Mouse (Mus musculus) forebrain, embryonic 16.5 days (tissue): Measurements from ENCODE around the gene Sart1. TPM values are rescaled to one million over a fixed set of nuclear protein-coding genes. Genes with fewer than 3 reads are reported as not detected.

Source experiments
- ATAC-seq: fragments of 200-750 bp; cut with Nextera tagmentation; 2 replicates; pipeline ENCODE4 v1.8.0; 2017; ENCODE audit warnings: mild to moderate bottlenecking, moderate library complexity
- H3K27ac ChIP-seq: fragments of 300-500 bp; sonication (generic); 2 replicates; pipeline ENCODE4 v1.5.1; 2014; ENCODE audit warnings: low read length, control low read depth
- H3K27me3 ChIP-seq: fragments of 300-500 bp; sonication (generic); replicated peaks from 2 replicates; pipeline ENCODE4 v1.6.1; 2014; ENCODE audit warnings: low read length; ENCODE audit not compliant: control insufficient read depth, insufficient read depth
- H3K36me3 ChIP-seq: fragments of 300-500 bp; sonication (generic); 2 replicates; pipeline ENCODE4 v1.6.1; 2014; ENCODE audit not compliant: control insufficient read depth, insufficient read depth
- H3K4me1 ChIP-seq: fragments of 300-500 bp; sonication (generic); replicated peaks from 2 replicates; pipeline ENCODE4 v1.6.1; 2014; ENCODE audit warnings: low read length; ENCODE audit not compliant: control insufficient read depth, insufficient read depth
- H3K4me2 ChIP-seq: fragments of 300-500 bp; sonication (generic); 2 replicates; pipeline ENCODE4 v1.6.1; 2014; ENCODE audit warnings: mild to moderate bottlenecking, low read length, control low read depth
- H3K4me3 ChIP-seq: fragments of 300-500 bp; sonication (generic); replicated peaks from 2 replicates; pipeline ENCODE4 v1.5.1; 2014; ENCODE audit warnings: mild to moderate bottlenecking, low read length, control low read depth
- H3K9ac ChIP-seq: fragments of 300-500 bp; sonication (generic); replicated peaks from 2 replicates; pipeline ENCODE4 v1.6.1; 2014; ENCODE audit warnings: low read depth, low read length, control low read depth
- H3K9me3 ChIP-seq: fragments of 300-500 bp; sonication (generic); 2 replicates; pipeline ENCODE4 v1.6.1; 2016; ENCODE audit warnings: low read length; ENCODE audit not compliant: control insufficient read depth
- WGBS: fragments of 180-500 bp; shearing (Covaris S2); extraction: QIAGEN DNeasy Blood & Tissue Kit; methylation state at CpG from one replicate; pipeline ENCODE4 v1.1.7; 2014; 5-methylcytosine and 5-hydroxymethylcytosine counted together
- polyA plus RNA-seq: library from polyadenylated mRNA; unstranded; fragments of >200 nt; fragmentation: Nextera tagmentation; extraction: Ambion mirVana; gene quantifications from 2 replicates; pipeline ENCODE4 v1.2.1, GENCODE M21; 2015

Gene Sart1
- polyA plus RNA-seq, 1 experiment from 2014 or later = 75.1 TPM

DNA sequence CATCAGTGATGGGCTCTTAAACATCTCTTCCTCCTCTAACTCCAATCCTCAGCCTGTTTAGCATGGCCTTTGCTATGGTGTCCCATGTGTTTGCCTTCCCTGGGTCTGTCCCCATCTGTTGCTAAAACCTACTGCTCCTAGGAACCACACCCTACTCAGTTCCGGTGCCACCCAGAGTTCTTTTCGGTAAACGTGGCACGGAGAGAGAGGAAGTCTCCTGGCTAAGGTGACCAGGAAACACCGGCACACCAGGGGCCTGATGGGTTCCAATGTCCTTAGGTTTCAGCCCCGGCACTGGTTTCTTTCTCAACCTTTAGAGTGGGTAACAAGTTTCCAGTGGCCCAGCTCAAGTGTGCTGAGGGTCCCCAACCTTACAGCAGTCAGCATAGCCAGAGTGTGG, 32.1 kb upstream of the Sart1 start:
- H3K4me3 ChIP-seq = no peak overlapping the region
- no peaks in the 10 kb centered on the region for H3K27me3 ChIP-seq
- H3K4me1 ChIP-seq = peaks cover 23% of the 10 kb centered on the region
- WGBS = 92% methylated on average over 6 of the region's 6 CpGs
- H3K9ac ChIP-seq = no peak overlapping the region
- no peak overlapping the region for H3K27ac ChIP-seq
- H3K9me3 ChIP-seq = no peaks in the 10 kb centered on the region
- H3K4me2 ChIP-seq = no peak overlapping the region
- ATAC-seq = no peak
- H3K36me3 ChIP-seq = 0 out of 2 replicates have a peak, but pooled peaks cover 7% of the 10 kb centered on the region

DNA sequence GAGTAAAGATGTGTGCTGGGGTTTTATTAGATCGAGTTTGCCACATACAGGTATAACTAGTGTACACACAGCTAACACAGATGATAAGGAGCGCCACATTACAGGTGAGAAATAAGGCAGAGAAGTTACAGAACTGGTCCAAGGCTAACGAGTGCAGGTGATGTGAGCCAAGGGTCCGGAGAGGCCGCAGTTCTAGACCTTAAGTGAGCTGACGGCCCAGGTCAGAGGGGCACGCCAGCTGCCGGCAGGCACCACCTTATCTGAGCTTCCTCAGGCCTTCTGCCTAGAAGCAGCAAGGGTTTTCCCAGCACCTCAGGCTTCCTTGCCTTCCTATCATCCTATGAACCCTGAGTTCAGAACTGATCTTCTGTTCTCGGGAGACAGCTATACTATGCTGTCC, 31.1 kb upstream of the Sart1 start:
- H3K27me3 ChIP-seq = no peaks in the 10 kb centered on the region
- no peak overlapping the region for H3K4me2 ChIP-seq
- H3K4me1 ChIP-seq = peaks cover 22% of the 10 kb centered on the region
- H3K36me3 ChIP-seq = 0 out of 2 replicates have a peak, but pooled peaks cover 7% of the 10 kb centered on the region
- no peak overlapping the region for H3K27ac ChIP-seq
- H3K9ac ChIP-seq = no peak overlapping the region
- 95% methylated on average over 9 of the region's 9 CpGs for WGBS
- ATAC-seq = no peak
- H3K4me3 ChIP-seq = no peak overlapping the region
- H3K9me3 ChIP-seq = no peaks in the 10 kb centered on the region

GRCm38 (mm10) chr19:5418750-5419466, 30.4 kb upstream of the Sart1 start:
- Histone ChIP-seq H3K4me3 (no peak overlapping the region), H3K4me1 (peaks cover 20% of the 10 kb centered on the region), H3K27me3 (no peaks in the 10 kb centered on the region), H3K9ac (no peak overlapping the region), H3K27ac (no peak overlapping the region), H3K36me3 (0 out of 2 replicates have a peak, but pooled peaks cover 7% of the 10 kb centered on the region), H3K4me2 (no peak overlapping the region), H3K9me3 (no peaks in the 10 kb centered on the region)
- ATAC-seq = no peak
- WGBS = 94% methylated on average over 8 of the region's 8 CpGs

DNA sequence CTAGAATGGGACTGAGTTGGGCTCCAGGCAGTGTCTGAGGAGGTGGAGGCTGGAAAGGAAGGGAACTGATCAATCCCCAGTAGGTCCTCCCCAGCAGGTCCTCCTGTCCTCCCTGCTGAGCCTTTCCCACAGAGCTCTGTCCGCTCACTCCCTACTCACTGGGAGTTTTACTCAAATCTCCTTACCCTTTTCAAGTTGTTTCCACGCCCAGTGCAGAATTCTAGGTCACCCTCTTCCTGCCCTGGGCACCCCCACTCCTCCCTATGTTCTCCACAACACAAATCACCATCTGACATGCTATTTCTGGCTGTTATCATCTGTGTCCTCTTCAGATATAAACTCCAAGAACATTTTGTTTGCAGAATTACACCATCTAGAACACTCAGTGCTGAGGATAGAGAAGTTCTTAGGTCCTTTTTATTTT, 26.0 kb upstream of the Sart1 start:
- Histone ChIP-seq H3K4me1 (no peaks in the 10 kb centered on the region), H3K36me3 (no peaks in the 10 kb centered on the region), H3K27ac (no peak overlapping the region), H3K9ac (no peak overlapping the region), H3K9me3 (no peaks in the 10 kb centered on the region), H3K4me3 (no peak overlapping the region), H3K4me2 (no peak overlapping the region), H3K27me3 (no peaks in the 10 kb centered on the region)
- ATAC-seq = no peak
- WGBS = 75% methylated on average over 2 of the region's 2 CpGs

DNA sequence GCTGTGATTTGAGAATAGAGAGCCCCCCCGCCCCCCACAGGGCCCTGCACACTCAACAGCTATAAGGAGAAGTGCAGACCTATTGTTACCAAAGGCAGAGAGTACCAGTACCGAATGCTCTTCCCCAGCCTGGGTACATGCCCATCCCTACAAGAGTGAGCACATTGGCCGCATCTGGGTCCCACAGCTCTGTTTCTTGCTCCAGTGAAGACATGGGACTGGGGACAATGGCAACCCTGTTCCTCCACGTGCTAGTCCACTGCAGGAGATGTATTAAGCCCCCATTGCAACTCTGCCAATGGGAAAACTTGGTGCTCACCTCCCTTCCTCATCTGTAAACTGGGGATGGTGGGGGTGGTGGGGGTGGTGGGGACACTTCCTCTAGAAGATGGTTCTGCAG, 25.3 kb upstream of the Sart1 start:
- Histone ChIP-seq H3K27me3 (no peaks in the 10 kb centered on the region), H3K9me3 (no peaks in the 10 kb centered on the region), H3K4me3 (no peak overlapping the region), H3K4me2 (no peak overlapping the region), H3K9ac (no peak overlapping the region), H3K36me3 (no peaks in the 10 kb centered on the region), H3K4me1 (no peaks in the 10 kb centered on the region; the same call in 1 of the 2 replicates), H3K27ac (no peak overlapping the region)
- ATAC-seq = no peak
- 72% methylated on average over 4 of the region's 4 CpGs for WGBS

- Histone ChIP-seq H3K4me3 (no peak overlapping the region), H3K4me1 (peaks cover 9% of the 10 kb centered on the region; the same call in 1 of the 2 replicates), H3K4me2 (no peak overlapping the region), H3K27ac (no peak overlapping the region), H3K36me3 (no peaks in the 10 kb centered on the region), H3K9me3 (no peaks in the 10 kb centered on the region), H3K9ac (no peak overlapping the region), H3K27me3 (no peaks in the 10 kb centered on the region)
- ATAC-seq = no peak
- WGBS = 70% methylated on average over 5 of the region's 5 CpGs
Measured at GRCm38 (mm10) chr19:5411961-5412360, 23.5 kb upstream of the Sart1 start.

DNA sequence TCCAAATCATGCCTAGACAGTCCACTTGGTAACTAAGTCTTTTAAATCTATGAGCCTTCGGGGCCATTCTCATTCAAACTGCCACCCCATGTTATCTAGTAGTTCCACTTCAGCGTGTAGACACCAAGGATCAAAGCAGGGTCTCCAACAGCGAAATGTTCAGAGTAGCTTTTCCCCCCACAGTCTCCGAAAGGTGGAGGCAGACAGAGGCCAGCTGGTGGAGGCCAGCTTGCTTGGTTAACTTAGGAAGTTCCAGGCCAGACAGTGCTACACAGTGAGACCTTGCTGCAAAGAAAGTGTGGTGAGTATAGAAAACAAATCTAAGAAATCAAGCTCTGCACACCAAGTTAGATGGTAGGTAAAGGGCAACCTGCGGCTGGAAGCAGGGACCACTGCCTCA, 22.1 kb upstream of the Sart1 start:
- no peaks in the 10 kb centered on the region for H3K36me3 ChIP-seq
- no peak overlapping the region for H3K27ac ChIP-seq
- no peak for ATAC-seq
- WGBS = 94% methylated on average over 5 of the region's 5 CpGs
- no peak overlapping the region for H3K9ac ChIP-seq
- H3K27me3 ChIP-seq = no peaks in the 10 kb centered on the region
- H3K4me2 ChIP-seq = no peak overlapping the region
- no peaks in the 10 kb centered on the region for H3K9me3 ChIP-seq
- peaks cover 13% of the 10 kb centered on the region for H3K4me1 ChIP-seq
- H3K4me3 ChIP-seq = no peak overlapping the region

DNA sequence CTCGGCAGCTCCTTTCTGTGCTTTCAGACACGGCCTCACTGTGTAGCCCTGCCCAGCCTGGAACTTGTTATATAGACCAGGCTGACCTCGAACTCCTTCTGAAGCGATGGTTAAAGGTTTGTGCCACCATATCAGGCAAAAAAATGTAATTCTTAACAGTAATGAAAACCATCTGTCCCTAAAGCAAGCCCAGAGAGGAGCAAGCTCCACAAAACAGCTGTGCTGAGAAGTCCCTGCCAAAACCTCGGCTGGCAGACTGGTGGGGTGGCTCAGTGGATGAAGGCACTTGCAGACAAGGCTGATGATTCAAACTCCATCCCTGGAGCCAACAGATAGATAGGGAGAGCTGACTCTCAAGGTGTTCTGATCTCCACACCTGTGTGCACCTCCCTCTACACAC, 20.6 kb upstream of the Sart1 start:
- H3K27me3 ChIP-seq = no peaks in the 10 kb centered on the region
- H3K4me1 ChIP-seq = peaks cover 13% of the 10 kb centered on the region
- no peak overlapping the region for H3K9ac ChIP-seq
- H3K36me3 ChIP-seq = no peaks in the 10 kb centered on the region
- H3K9me3 ChIP-seq = no peaks in the 10 kb centered on the region
- H3K4me2 ChIP-seq = no peak overlapping the region
- ATAC-seq = no peak
- H3K4me3 ChIP-seq = no peak overlapping the region
- H3K27ac ChIP-seq = no peak overlapping the region
- WGBS = 70% methylated on average over 5 of the region's 5 CpGs

DNA sequence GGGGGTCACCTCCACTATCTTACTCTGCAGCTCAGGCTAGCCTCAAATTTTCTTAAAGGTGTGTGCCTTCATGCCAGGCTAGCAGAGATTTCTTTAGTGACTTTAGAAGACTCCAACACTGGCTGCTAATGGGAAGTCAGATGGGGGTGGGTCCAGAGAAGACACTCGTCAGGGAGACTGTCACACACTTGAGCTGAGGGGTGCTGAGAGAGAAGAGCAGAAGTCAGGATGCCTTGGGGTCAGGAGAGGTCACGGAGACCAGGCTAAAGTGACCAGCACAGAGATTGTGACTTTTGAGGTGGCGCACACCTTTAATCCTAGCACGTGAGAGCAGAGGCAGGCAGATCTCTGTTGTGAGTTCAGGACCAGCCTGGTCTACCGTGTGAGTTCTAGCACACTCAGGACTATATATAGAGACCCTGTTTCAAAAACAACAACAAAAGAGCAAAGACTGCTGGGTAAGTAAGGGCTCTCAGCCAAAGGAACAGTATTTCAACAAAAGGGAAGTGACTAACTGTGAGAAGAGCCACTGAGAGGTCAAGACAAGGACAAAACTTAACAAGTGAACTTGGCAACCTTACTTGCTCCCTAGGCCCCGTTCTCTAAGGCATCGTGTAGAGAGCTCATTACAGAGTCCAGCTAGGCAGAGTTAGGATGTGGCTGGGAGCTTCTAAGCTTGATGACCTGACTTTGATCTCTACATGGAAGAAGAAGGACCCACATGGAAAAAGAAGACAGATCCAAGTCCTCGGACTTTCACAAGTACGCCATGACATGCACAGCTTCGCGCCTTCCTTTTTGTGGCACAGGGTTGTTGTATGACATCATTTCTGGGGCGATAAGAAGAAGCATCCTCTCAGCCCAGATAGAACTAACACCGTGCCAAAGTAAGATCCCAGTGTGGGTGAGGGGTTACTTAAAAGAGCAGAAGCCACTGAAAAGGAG, 19.8 kb upstream of the Sart1 start:
- no peak overlapping the region for H3K4me3 ChIP-seq
- no peak overlapping the region for H3K9ac ChIP-seq
- no peaks in the 10 kb centered on the region for H3K36me3 ChIP-seq
- no peak for ATAC-seq
- H3K4me1 ChIP-seq = peaks cover 13% of the 10 kb centered on the region
- H3K27me3 ChIP-seq = no peaks in the 10 kb centered on the region
- no peaks in the 10 kb centered on the region for H3K9me3 ChIP-seq
- WGBS = 88% methylated on average over 13 of the region's 13 CpGs
- H3K4me2 ChIP-seq = no peak overlapping the region
- H3K27ac ChIP-seq = no peak overlapping the region
